Mouse (Mus musculus) heart, postnatal 0 days (tissue): Measurements from ENCODE around the gene Gm45208. TPM values are rescaled to one million over a fixed set of nuclear protein-coding genes. Genes with fewer than 3 reads are reported as not detected.

ENCODE experiments used
- ATAC-seq: fragments of 200-750 bp; cut with Nextera tagmentation; 2 replicates; pipeline ENCODE4 v1.8.0; 2017; ENCODE audit warnings: low read depth, moderate number of reproducible peaks, moderate library complexity; ENCODE audit not compliant: insufficient read depth
- DNase-seq: peaks from one replicate; pipeline ENCODE4 v3.0.0-alpha.2; 2016; ENCODE audit warnings: low spot score
- H3K27ac ChIP-seq: fragments of 300-500 bp; sonication (generic); 2 replicates; pipeline ENCODE4 v1.5.1; 2014; ENCODE audit warnings: low read depth, mild to moderate bottlenecking
- H3K27me3 ChIP-seq: fragments of 300-500 bp; sonication (generic); 2 replicates; pipeline ENCODE4 v1.6.1; 2014; ENCODE audit warnings: low read length, mixed read lengths; ENCODE audit not compliant: control insufficient read depth, insufficient read depth
- H3K36me3 ChIP-seq: fragments of 300-500 bp; sonication (generic); replicated peaks from 2 replicates; pipeline ENCODE4 v1.6.1; 2014; ENCODE audit warnings: low read length, mixed read lengths; ENCODE audit not compliant: control insufficient read depth, insufficient read depth
- H3K4me1 ChIP-seq: fragments of 300-500 bp; sonication (generic); 2 replicates; pipeline ENCODE4 v1.6.1; 2014; ENCODE audit warnings: antibody characterized with exemption; ENCODE audit not compliant: control insufficient read depth, insufficient read depth
- H3K4me2 ChIP-seq: fragments of 300-500 bp; sonication (generic); 2 replicates; pipeline ENCODE4 v1.6.1; 2014; ENCODE audit warnings: low read depth, mild to moderate bottlenecking, low read length, moderate library complexity
- H3K4me3 ChIP-seq: fragments of 300-500 bp; sonication (generic); 2 replicates; pipeline ENCODE4 v1.5.1; 2014; ENCODE audit warnings: low read depth, low read length
- H3K9ac ChIP-seq: fragments of 300-500 bp; sonication (generic); replicated peaks from 2 replicates; pipeline ENCODE4 v1.6.1; 2014; ENCODE audit warnings: low read depth, low read length, mixed read lengths
- H3K9me3 ChIP-seq: fragments of 300-500 bp; sonication (generic); replicated peaks from 2 replicates; pipeline ENCODE4 v1.6.1; 2016; ENCODE audit warnings: low read length; ENCODE audit not compliant: control insufficient read depth
- CTCF ChIP-seq: IDR thresholded peaks from 2 replicates; pipeline ENCODE4 v1.5.1; 2016; ENCODE audit warnings: antibody characterized with exemption, control low read depth, low read depth
- EP300 ChIP-seq: IDR thresholded peaks from 2 replicates; pipeline ENCODE4 v1.6.1; 2016; ENCODE audit warnings: antibody characterized with exemption, low read depth
- WGBS: fragments of 180-500 bp; shearing (Covaris S2); extraction: QIAGEN DNeasy Blood & Tissue Kit; methylation state at CpG from one replicate; pipeline ENCODE4 v1.1.7; 2014; 5-methylcytosine and 5-hydroxymethylcytosine counted together
- polyA plus RNA-seq: library from polyadenylated mRNA; unstranded; fragments of >200 nt; fragmentation: Nextera tagmentation; extraction: Ambion mirVana; gene quantifications from 2 replicates; pipeline ENCODE4 v1.2.1, GENCODE M21; 2015
- total RNA-seq: library from RNA; depleted of rRNA; stranded (reverse); fragments of >200 nt; gene quantifications from 2 replicates; pipeline ENCODE4 v1.2.3, GENCODE M21; 2014; ENCODE audit warnings: low replicate concordance

The Gm45208 gene
- total and polyA plus RNA-seq, 2 experiments from 2014 or later = not detected

GRCm38 (mm10) chrX:7762137-7762920 lies 40.3 kb downstream of the Gm45208 start, which contains the start of gene Tfe3:
Tfe3 (plus strand) TSS chrX:7762560.
- Histone ChIP-seq H3K36me3 (0 out of 2 replicates have a peak, but pooled peaks cover under 1% of the 10 kb centered on the region), H3K4me3 (peak within 1 kb of the TSS; percentile 76)
- peak; percentile 97 for ATAC-seq

GRCm38 (mm10) chrX:7762921-7763197 lies 40.8 kb downstream of the Gm45208 start:
- Histone ChIP-seq H3K4me1 (no peaks in the 10 kb centered on the region), H3K36me3 (peaks cover 6% of the 10 kb centered on the region; the same call in 1 of the 2 replicates), H3K9me3 (no peaks in the 10 kb centered on the region), H3K4me2 (peak overlapping the region; percentile 65), H3K27me3 (no peaks in the 10 kb centered on the region), H3K4me3 (peak overlapping the region; percentile 76), H3K9ac (peak overlapping the region; percentile 68), H3K27ac (peak overlapping the region; percentile 85)
- DNase-seq (no peak), ATAC-seq (peak; percentile 2)
- 13% methylated on average over 21 of the region's 21 CpGs for WGBS
- TF ChIP-seq CTCF (no peak), EP300 (no peak)

More at GRCm38 (mm10) chrX:7762137-7762920, 40.3 kb downstream of the Gm45208 start, which contains the start of gene Tfe3:
- peak within 1 kb of the TSS; percentile 85 for H3K27ac ChIP-seq
- H3K4me2 ChIP-seq = peak within 1 kb of the TSS; percentile 65
- no peaks in the 10 kb centered on the region for H3K27me3 ChIP-seq
- DNase-seq = peak; percentile 95
- peak within 1 kb of the TSS; percentile 68 for H3K9ac ChIP-seq
- no peak for TF ChIP-seq EP300
- TF ChIP-seq CTCF = no peak
- H3K9me3 ChIP-seq = no peaks in the 10 kb centered on the region
- 10% methylated on average over 38 of the region's 38 CpGs for WGBS
- H3K4me1 ChIP-seq = no peaks in the 10 kb centered on the region

GRCm38 (mm10) chrX:7763631-7764393 lies 41.8 kb downstream of the Gm45208 start:
- peaks cover 11% of the 10 kb centered on the region; the same call in 1 of the 2 replicates for H3K36me3 ChIP-seq
- no peak for ATAC-seq
- no peaks in the 10 kb centered on the region for H3K27me3 ChIP-seq
- no peak for DNase-seq
- WGBS = 16% methylated on average over 20 of the region's 22 CpGs
- H3K4me2 ChIP-seq = peak overlapping the region; percentile 65
- H3K4me1 ChIP-seq = no peaks in the 10 kb centered on the region
- no peaks in the 10 kb centered on the region for H3K9me3 ChIP-seq
- H3K9ac ChIP-seq = peak overlapping the region; percentile 68
- peak overlapping the region; percentile 76 for H3K4me3 ChIP-seq
- peak overlapping the region; percentile 85; the same call in 1 of the 2 replicates for H3K27ac ChIP-seq
- TF ChIP-seq CTCF (no peak), EP300 (no peak)

- Histone ChIP-seq H3K27ac (no peak overlapping the region), H3K9ac (no peak overlapping the region), H3K4me3 (peak overlapping the region; percentile 76; the same call in 1 of the 2 replicates), H3K27me3 (no peaks in the 10 kb centered on the region), H3K4me2 (peak overlapping the region; percentile 65), H3K9me3 (no peaks in the 10 kb centered on the region), H3K4me1 (no peaks in the 10 kb centered on the region), H3K36me3 (peaks cover 17% of the 10 kb centered on the region; the same call in 1 of the 2 replicates)
- WGBS = 31% methylated on average over 9 of the region's 9 CpGs
- no peak for DNase-seq
- TF ChIP-seq EP300 (no peak), CTCF (no peak)
- no peak for ATAC-seq
Observed at GRCm38 (mm10) chrX:7764657-7765280, 42.7 kb downstream of the Gm45208 start.

- 27% methylated on average over 13 of the region's 13 CpGs for WGBS
- Histone ChIP-seq H3K4me2 (peak overlapping the region; percentile 65), H3K4me3 (peak overlapping the region; percentile 16), H3K27me3 (no peaks in the 10 kb centered on the region), H3K9me3 (no peaks in the 10 kb centered on the region), H3K36me3 (peaks cover 21% of the 10 kb centered on the region; the same call in 1 of the 2 replicates), H3K27ac (peak overlapping the region; percentile 57), H3K4me1 (no peaks in the 10 kb centered on the region), H3K9ac (no peak overlapping the region)
- ATAC-seq (no peak), DNase-seq (no peak)
- no peak for TF ChIP-seq EP300
- no peak for TF ChIP-seq CTCF
Observed at GRCm38 (mm10) chrX:7765281-7765670, 43.2 kb downstream of the Gm45208 start.
